Mouse (Mus musculus): ENCODE data around the gene Rasd2.

Rasd2 gene

GRCm38 (mm10) chr8:75215931-75216330, 2.2 kb downstream of the Rasd2 start:
- in situ Hi-C loops (cut with MboI; ENCODE audit: low pct_unique_long_range_greater_than_20kb in 1 of 2, low sequenced_read_pairs in 2 of 2, unreplicated experiment in 1 of 2) = loop anchor here in 1 of 2 experiments (10.0 kb wide), 1 partner anchor 141 kb away; no protein-coding TSS in a partner anchor

GRCm38 (mm10) chr8:75216886-75217285, 3.1 kb downstream of the Rasd2 start:
- in situ Hi-C loops (cut with MboI; ENCODE audit: low pct_unique_long_range_greater_than_20kb in 1 of 2, low sequenced_read_pairs in 2 of 2, unreplicated experiment in 1 of 2) = loop anchor here in 1 of 2 experiments (10.0 kb wide), 1 partner anchor 142 kb away; no protein-coding TSS in a partner anchor

GRCm38 (mm10) chr8:75217969-75218368, 4.2 kb downstream of the Rasd2 start:
- in situ Hi-C loops (cut with MboI; ENCODE audit: low pct_unique_long_range_greater_than_20kb in 1 of 2, low sequenced_read_pairs in 2 of 2, unreplicated experiment in 1 of 2) = loop anchor here in 1 of 2 experiments (10.0 kb wide), 1 partner anchor 143 kb away; no protein-coding TSS in a partner anchor

GRCm38 (mm10) chr8:75219877-75220738, 6.4 kb downstream of the Rasd2 start:
- in situ Hi-C loops (cut with MboI; ENCODE audit: low pct_unique_long_range_greater_than_20kb in 1 of 2, low sequenced_read_pairs in 2 of 2, unreplicated experiment in 1 of 2) = loop anchor here (10.0 kb wide), 1 partner anchor 145 kb away; no protein-coding TSS in a partner anchor

GRCm38 (mm10) chr8:75222665-75223064, 8.9 kb downstream of the Rasd2 start:
- in situ Hi-C loops (cut with MboI; ENCODE audit: low pct_unique_long_range_greater_than_20kb in 1 of 2, low sequenced_read_pairs in 2 of 2, unreplicated experiment in 1 of 2) = loop anchor here in 1 of 2 experiments (10.0 kb wide), 1 partner anchor 148 kb away; no protein-coding TSS in a partner anchor

GRCm38 (mm10) chr8:75226773-75227172, 13.0 kb downstream of the Rasd2 start:
- in situ Hi-C loops (cut with MboI; ENCODE audit: low pct_unique_long_range_greater_than_20kb in 1 of 2, low sequenced_read_pairs in 2 of 2, unreplicated experiment in 1 of 2) = loop anchor here in 1 of 2 experiments (10.0 kb wide), 1 partner anchor 152 kb away; no protein-coding TSS in a partner anchor

- in situ Hi-C loops (cut with MboI; ENCODE audit: low pct_unique_long_range_greater_than_20kb in 1 of 2, low sequenced_read_pairs in 2 of 2, unreplicated experiment in 1 of 2) = no loop called here
These were observed 20.3 kb downstream of the Rasd2 start for GRCm38 (mm10) chr8:75233915-75234554.

- in situ Hi-C loops (cut with MboI; ENCODE audit: low pct_unique_long_range_greater_than_20kb in 1 of 2, low sequenced_read_pairs in 2 of 2, unreplicated experiment in 1 of 2) = no loop called here
These were observed 33.6 kb downstream of the Rasd2 start for GRCm38 (mm10) chr8:75247331-75247730.

- in situ Hi-C loops (cut with MboI; ENCODE audit: low pct_unique_long_range_greater_than_20kb in 1 of 2, low sequenced_read_pairs in 2 of 2, unreplicated experiment in 1 of 2) = no loop called here
These were observed 35.4 kb downstream of the Rasd2 start for GRCm38 (mm10) chr8:75249186-75249585.

- in situ Hi-C loops (cut with MboI; ENCODE audit: low pct_unique_long_range_greater_than_20kb in 1 of 2, low sequenced_read_pairs in 2 of 2, unreplicated experiment in 1 of 2) = no loop called here
These were observed 40.3 kb downstream of the Rasd2 start for GRCm38 (mm10) chr8:75254027-75254426.

- in situ Hi-C loops (cut with MboI; ENCODE audit: low pct_unique_long_range_greater_than_20kb in 1 of 2, low sequenced_read_pairs in 2 of 2, unreplicated experiment in 1 of 2) = no loop called here
These were observed 41.9 kb downstream of the Rasd2 start for GRCm38 (mm10) chr8:75255635-75256034.

- in situ Hi-C loops (cut with MboI; ENCODE audit: low pct_unique_long_range_greater_than_20kb in 1 of 2, low sequenced_read_pairs in 2 of 2, unreplicated experiment in 1 of 2) = no loop called here
These were observed 58.4 kb downstream of the Rasd2 start for GRCm38 (mm10) chr8:75272166-75272565.

Measured in mouse embryonic stem cell (cell line).